Mouse (Mus musculus) heart, embryonic 11.5 days (tissue): ENCODE measurements around the gene Plekhb2. TPM values are rescaled to one million over a fixed set of nuclear protein-coding genes. Genes with fewer than 3 reads are reported as not detected.

ENCODE experiments used
- ATAC-seq: fragments of 200-750 bp; cut with Nextera tagmentation; replicated peaks from 2 replicates; pipeline ENCODE4 v1.8.0; 2017; ENCODE audit warnings: moderate library complexity; ENCODE audit not compliant: insufficient number of reproducible peaks, low FRiP score, low TSS enrichment
- H3K27ac ChIP-seq: fragments of 300-500 bp; sonication (generic); 2 replicates; pipeline ENCODE4 v1.5.1; 2014; ENCODE audit warnings: mild to moderate bottlenecking, low read depth, low read length
- H3K27me3 ChIP-seq: fragments of 300-500 bp; sonication (generic); 2 replicates; pipeline ENCODE4 v1.6.1; 2014; ENCODE audit warnings: mild to moderate bottlenecking, low read length, mixed read lengths; ENCODE audit not compliant: control insufficient read depth, insufficient read depth
- H3K36me3 ChIP-seq: fragments of 300-500 bp; sonication (generic); 2 replicates; pipeline ENCODE4 v1.6.1; 2014; ENCODE audit warnings: mild to moderate bottlenecking, low read length, moderate library complexity, mixed read lengths; ENCODE audit not compliant: control insufficient read depth, insufficient read depth
- H3K4me1 ChIP-seq: fragments of 300-500 bp; sonication (generic); 2 replicates; pipeline ENCODE4 v1.6.1; 2014; ENCODE audit warnings: low read length; ENCODE audit not compliant: control insufficient read depth, insufficient read depth
- H3K4me2 ChIP-seq: fragments of 300-500 bp; sonication (generic); 2 replicates; pipeline ENCODE4 v1.6.1; 2014; ENCODE audit warnings: mild to moderate bottlenecking, moderate library complexity
- H3K4me3 ChIP-seq: fragments of 300-500 bp; sonication (generic); 2 replicates; pipeline ENCODE4 v1.5.1; 2014; ENCODE audit warnings: low read depth, low read length
- H3K9ac ChIP-seq: fragments of 300-500 bp; sonication (generic); 2 replicates; pipeline ENCODE4 v1.6.1; 2014; ENCODE audit warnings: mild to moderate bottlenecking, low read depth, low read length, moderate library complexity
- H3K9me3 ChIP-seq: fragments of 300-500 bp; sonication (generic); replicated peaks from 2 replicates; pipeline ENCODE4 v1.6.1; 2016; ENCODE audit warnings: low read length; ENCODE audit not compliant: control insufficient read depth
- WGBS: fragments of 180-500 bp; shearing (Covaris S2); extraction: QIAGEN DNeasy Blood & Tissue Kit; methylation state at CpG from one replicate; pipeline ENCODE4 v1.1.7; 2014; ENCODE audit not compliant: insufficient replicate concordance; 5-methylcytosine and 5-hydroxymethylcytosine counted together
- polyA plus RNA-seq: library from polyadenylated mRNA; unstranded; fragments of >200 nt; fragmentation: Nextera tagmentation; extraction: Ambion mirVana; gene quantifications from 2 replicates; pipeline ENCODE4 v1.2.1, GENCODE M21; 2014

Gene Plekhb2
- polyA plus RNA-seq, 1 experiment from 2014 or later = 58.0 TPM

- 23% methylated on average over 7 of the region's 7 CpGs for WGBS
- Histone ChIP-seq H3K4me3 (no peak overlapping the region), H3K27ac (peak overlapping the region; percentile 30), H3K9ac (no peak overlapping the region), H3K4me2 (no peak overlapping the region), H3K27me3 (no peaks in the 10 kb centered on the region), H3K4me1 (peaks cover 15% of the 10 kb centered on the region), H3K9me3 (no peaks in the 10 kb centered on the region), H3K36me3 (0 out of 2 replicates have a peak, but pooled peaks cover 3% of the 10 kb centered on the region)
- no peak for ATAC-seq
Observed at GRCm38 (mm10) chr1:34864243-34864642, 14.5 kb downstream of the Plekhb2 start.

DNA sequence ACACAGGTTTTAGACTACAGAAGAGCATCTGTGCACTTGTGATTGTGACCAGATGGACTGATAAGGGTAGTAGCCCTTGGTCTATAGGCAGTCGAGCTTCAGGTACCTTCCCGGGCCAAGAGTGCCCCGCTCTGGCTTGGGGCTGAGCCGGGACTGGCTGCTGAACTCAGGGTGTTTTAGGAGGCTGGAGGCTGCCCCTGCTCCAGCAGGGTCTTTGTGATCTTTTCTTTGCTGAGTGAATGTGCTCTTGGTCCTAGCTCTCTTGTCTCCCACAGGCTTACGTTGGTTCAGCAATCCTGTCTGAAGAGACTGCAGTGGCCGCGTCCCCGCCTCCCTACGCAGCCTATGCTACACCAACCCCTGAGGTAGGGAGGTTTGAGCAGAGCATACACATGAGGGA lies 16.1 kb downstream of the Plekhb2 start:
- H3K27me3 ChIP-seq = no peaks in the 10 kb centered on the region
- H3K9me3 ChIP-seq = no peaks in the 10 kb centered on the region
- no peak for ATAC-seq
- H3K9ac ChIP-seq = no peak overlapping the region
- H3K36me3 ChIP-seq = 0 out of 2 replicates have a peak, but pooled peaks cover 3% of the 10 kb centered on the region
- H3K4me2 ChIP-seq = no peak overlapping the region
- no peak overlapping the region for H3K27ac ChIP-seq
- WGBS = 84% methylated on average over 9 of the region's 9 CpGs
- H3K4me1 ChIP-seq = peaks cover 15% of the 10 kb centered on the region
- no peak overlapping the region for H3K4me3 ChIP-seq

- H3K27me3 ChIP-seq = no peaks in the 10 kb centered on the region
- H3K9me3 ChIP-seq = no peaks in the 10 kb centered on the region
- H3K9ac ChIP-seq = no peak overlapping the region
- H3K4me1 ChIP-seq = peaks cover 15% of the 10 kb centered on the region
- 0 out of 2 replicates have a peak, but pooled peaks cover 3% of the 10 kb centered on the region for H3K36me3 ChIP-seq
- 57% methylated on average over 10 of the region's 10 CpGs for WGBS
- no peak overlapping the region for H3K4me3 ChIP-seq
- no peak overlapping the region for H3K4me2 ChIP-seq
- ATAC-seq = no peak
- H3K27ac ChIP-seq = no peak overlapping the region
Observed at GRCm38 (mm10) chr1:34866815-34867573, 17.2 kb downstream of the Plekhb2 start.

- no peak for ATAC-seq
- Histone ChIP-seq H3K4me1 (peaks cover 15% of the 10 kb centered on the region), H3K27me3 (no peaks in the 10 kb centered on the region), H3K4me2 (no peak overlapping the region), H3K36me3 (0 out of 2 replicates have a peak, but pooled peaks cover 3% of the 10 kb centered on the region), H3K9me3 (no peaks in the 10 kb centered on the region), H3K27ac (no peak overlapping the region), H3K4me3 (no peak overlapping the region), H3K9ac (no peak overlapping the region)
- 86% methylated on average over 5 of the region's 5 CpGs for WGBS
Observed at GRCm38 (mm10) chr1:34867574-34867955, 17.8 kb downstream of the Plekhb2 start.

DNA sequence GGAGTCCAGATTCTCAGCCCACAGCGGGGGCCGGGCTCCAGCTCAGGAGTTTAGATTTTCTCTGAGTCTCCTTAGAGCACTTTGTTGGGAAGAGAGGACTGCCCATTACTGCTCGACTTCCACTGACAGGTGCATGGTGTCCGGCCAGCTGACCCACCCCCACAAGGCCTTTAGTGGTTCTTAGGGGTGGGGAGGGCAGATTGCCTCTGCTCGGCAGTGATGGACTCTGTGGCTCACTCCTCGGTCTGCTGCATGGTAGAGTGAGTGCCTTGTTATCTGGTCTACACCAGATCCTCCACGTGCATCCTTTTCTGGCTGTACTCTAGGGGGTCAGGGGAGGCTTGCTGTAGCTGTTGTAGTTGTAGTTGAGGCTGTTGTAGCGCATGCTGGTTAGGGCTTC lies 18.6 kb downstream of the Plekhb2 start:
- WGBS = 82% methylated on average over 8 of the region's 8 CpGs
- H3K4me2 ChIP-seq = no peak overlapping the region
- 0 out of 2 replicates have a peak, but pooled peaks cover 3% of the 10 kb centered on the region for H3K36me3 ChIP-seq

DNA sequence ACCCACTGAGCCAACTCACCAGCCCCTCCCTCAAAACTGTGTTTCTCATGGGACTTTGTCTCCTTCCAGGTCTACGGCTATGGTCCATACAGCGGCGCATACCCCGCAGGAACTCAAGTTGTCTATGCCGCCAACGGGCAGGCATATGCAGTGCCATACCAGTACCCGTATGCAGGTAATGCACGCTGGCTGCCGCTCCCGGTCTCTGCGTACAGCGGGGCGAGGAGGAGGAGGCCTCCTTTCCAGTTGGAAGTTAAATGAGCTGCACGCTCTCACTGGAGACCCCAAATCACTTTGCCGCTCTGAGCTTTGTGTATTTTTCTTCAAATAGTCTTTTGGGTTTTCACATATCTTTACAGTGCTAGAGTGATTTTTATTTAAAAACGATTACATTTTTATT lies 19.5 kb downstream of the Plekhb2 start:
- Histone ChIP-seq H3K36me3 (0 out of 2 replicates have a peak, but pooled peaks cover 3% of the 10 kb centered on the region), H3K4me2 (no peak overlapping the region), H3K9ac (no peak overlapping the region), H3K4me3 (no peak overlapping the region), H3K27me3 (no peaks in the 10 kb centered on the region), H3K27ac (no peak overlapping the region), H3K4me1 (peaks cover 7% of the 10 kb centered on the region), H3K9me3 (no peaks in the 10 kb centered on the region)
- ATAC-seq = no peak
- 93% methylated on average over 16 of the region's 16 CpGs for WGBS

More for the DNA sequence above, 18.6 kb downstream of the Plekhb2 start:
- Histone ChIP-seq H3K27ac (no peak overlapping the region), H3K9ac (no peak overlapping the region), H3K4me1 (peaks cover 15% of the 10 kb centered on the region), H3K27me3 (no peaks in the 10 kb centered on the region), H3K4me3 (no peak overlapping the region), H3K9me3 (no peaks in the 10 kb centered on the region)
- ATAC-seq = no peak

DNA sequence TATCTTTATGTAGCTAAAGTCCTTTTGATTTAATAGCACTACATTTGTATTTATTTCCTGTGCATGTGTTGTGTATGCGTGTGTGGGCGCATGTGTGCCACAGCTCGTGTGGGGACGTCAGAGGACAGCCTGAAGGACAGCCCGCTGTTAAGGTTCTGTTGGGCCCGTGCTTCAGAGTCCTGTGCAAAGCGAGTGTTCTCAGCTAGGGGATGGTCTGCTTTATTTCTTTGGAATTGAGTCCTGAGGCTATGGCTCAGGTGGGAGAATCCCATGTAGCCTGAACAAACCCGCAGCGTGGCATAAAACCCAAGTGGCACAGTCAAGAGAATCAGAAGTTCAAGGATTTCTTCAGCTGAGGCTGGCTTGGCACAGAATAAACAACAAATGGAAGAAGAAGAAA lies 21.4 kb downstream of the Plekhb2 start:
- Histone ChIP-seq H3K36me3 (no peaks in the 10 kb centered on the region), H3K4me3 (no peak overlapping the region), H3K9me3 (no peaks in the 10 kb centered on the region), H3K27ac (no peak overlapping the region), H3K9ac (no peak overlapping the region), H3K4me2 (no peak overlapping the region), H3K27me3 (no peaks in the 10 kb centered on the region), H3K4me1 (no peaks in the 10 kb centered on the region)
- no peak for ATAC-seq
- 90% methylated on average over 9 of the region's 9 CpGs for WGBS

- Histone ChIP-seq H3K4me2 (no peak overlapping the region), H3K27me3 (no peaks in the 10 kb centered on the region), H3K36me3 (no peaks in the 10 kb centered on the region), H3K9ac (no peak overlapping the region), H3K4me3 (no peak overlapping the region), H3K9me3 (no peaks in the 10 kb centered on the region), H3K27ac (no peak overlapping the region), H3K4me1 (no peaks in the 10 kb centered on the region)
- 83% methylated on average over 5 of the region's 5 CpGs for WGBS
- no peak for ATAC-seq
Observed at GRCm38 (mm10) chr1:34873551-34873950, 23.8 kb downstream of the Plekhb2 start.

- H3K9ac ChIP-seq = no peak overlapping the region
- H3K4me2 ChIP-seq = no peak overlapping the region
- no peaks in the 10 kb centered on the region for H3K36me3 ChIP-seq
- H3K27me3 ChIP-seq = no peaks in the 10 kb centered on the region
- no peak overlapping the region for H3K27ac ChIP-seq
- ATAC-seq = no peak
- peaks cover 8% of the 10 kb centered on the region; the same call in 1 of the 2 replicates for H3K4me1 ChIP-seq
- H3K9me3 ChIP-seq = 0 out of 2 replicates have a peak, but pooled peaks cover 2% of the 10 kb centered on the region
- WGBS = 25% methylated on average over 6 of the region's 6 CpGs
- H3K4me3 ChIP-seq = no peak overlapping the region
Observed at GRCm38 (mm10) chr1:34879611-34880010, 29.8 kb downstream of the Plekhb2 start.
